Mouse (Mus musculus) forebrain, postnatal 0 days (tissue): ENCODE results near the gene Tfcp2. TPM values are rescaled to one million over a fixed set of nuclear protein-coding genes. Genes with fewer than 3 reads are reported as not detected.

Source experiments
- ATAC-seq: fragments of 200-750 bp; cut with Nextera tagmentation; 2 replicates; pipeline ENCODE4 v1.8.0; 2017; ENCODE audit warnings: mild to moderate bottlenecking, moderate library complexity
- DNase-seq: peaks from one replicate; pipeline ENCODE4 v3.0.0-alpha.2; 2015
- H3K27ac ChIP-seq: fragments of 300-500 bp; sonication (generic); 2 replicates; pipeline ENCODE4 v1.5.1; 2014; ENCODE audit warnings: low read depth, mild to moderate bottlenecking, antibody characterized with exemption, low read length, moderate library complexity, mixed read lengths
- H3K27me3 ChIP-seq: fragments of 300-500 bp; sonication (generic); 2 replicates; pipeline ENCODE4 v1.6.1; 2014; ENCODE audit warnings: mild to moderate bottlenecking, low read length, mixed read lengths; ENCODE audit not compliant: insufficient read depth
- H3K36me3 ChIP-seq: fragments of 300-500 bp; sonication (generic); 2 replicates; pipeline ENCODE4 v1.6.1; 2014; ENCODE audit warnings: mild to moderate bottlenecking, moderate library complexity; ENCODE audit not compliant: insufficient read depth
- H3K4me1 ChIP-seq: fragments of 300-500 bp; sonication (generic); 2 replicates; pipeline ENCODE4 v1.6.1; 2014; ENCODE audit warnings: antibody characterized with exemption; ENCODE audit not compliant: insufficient read depth
- H3K4me2 ChIP-seq: fragments of 300-500 bp; sonication (generic); 2 replicates; pipeline ENCODE4 v1.6.1; 2014; ENCODE audit warnings: low read depth, mild to moderate bottlenecking, moderate library complexity
- H3K4me3 ChIP-seq: fragments of 300-500 bp; sonication (generic); 2 replicates; pipeline ENCODE4 v1.5.1; 2014; ENCODE audit warnings: low read depth, low read length, mixed read lengths
- H3K9ac ChIP-seq: fragments of 300-500 bp; sonication (generic); 2 replicates; pipeline ENCODE4 v1.6.1; 2014; ENCODE audit warnings: mild to moderate bottlenecking
- H3K9me3 ChIP-seq: fragments of 300-500 bp; sonication (generic); 2 replicates; pipeline ENCODE4 v1.6.1; 2016; ENCODE audit warnings: low read length
- CTCF ChIP-seq: sonication (generic); IDR thresholded peaks from 2 replicates; pipeline ENCODE4 v1.5.1; 2016; ENCODE audit warnings: antibody characterized with exemption, control low read depth, low read depth
- WGBS: fragments of 180-500 bp; shearing (Covaris S2); extraction: QIAGEN DNeasy Blood & Tissue Kit; methylation state at CpG from one replicate; pipeline ENCODE4 v1.1.7; 2014; 5-methylcytosine and 5-hydroxymethylcytosine counted together
- polyA plus RNA-seq: library from polyadenylated mRNA; unstranded; fragments of >200 nt; fragmentation: Nextera tagmentation; extraction: Ambion mirVana; gene quantifications from 2 replicates; pipeline ENCODE4 v1.2.1, GENCODE M21; 2015
- total RNA-seq: library from RNA; depleted of rRNA; stranded (reverse); fragments of >200 nt; gene quantifications from 2 replicates; pipeline ENCODE4 v1.2.3, GENCODE M21; 2014

The Tfcp2 gene
- total and polyA plus RNA-seq, 2 experiments from 2014 or later = 29.0 to 34.5 TPM

DNA sequence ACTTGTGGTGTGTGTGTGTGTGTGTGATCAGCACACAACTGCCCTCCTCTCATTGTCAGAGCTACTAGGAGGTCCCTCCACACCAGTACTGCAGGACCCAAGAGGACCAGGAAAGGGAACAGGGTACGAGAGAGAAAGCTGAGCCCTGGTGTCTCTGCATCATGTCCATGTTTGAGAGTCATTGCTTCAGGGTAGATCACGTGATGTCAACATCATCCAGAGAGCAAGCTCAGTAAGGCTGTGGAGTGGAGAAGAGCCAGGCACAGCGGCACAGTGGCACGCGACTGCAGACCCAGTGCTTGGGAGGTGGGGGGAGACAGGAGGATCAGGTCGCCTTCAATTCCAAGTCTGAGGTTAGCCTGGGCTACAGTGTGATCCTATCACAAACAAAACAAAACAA is 24.6 kb upstream of the Tfcp2 start:
- no peak overlapping the region for H3K9ac ChIP-seq
- no peak overlapping the region for H3K27ac ChIP-seq
- ATAC-seq (no peak), DNase-seq (no peak)
- no peak for TF ChIP-seq CTCF
- H3K27me3 ChIP-seq = no peaks in the 10 kb centered on the region
- H3K9me3 ChIP-seq = no peaks in the 10 kb centered on the region
- no peak overlapping the region for H3K4me3 ChIP-seq
- peaks cover 49% of the 10 kb centered on the region for H3K36me3 ChIP-seq
- H3K4me1 ChIP-seq = 0 out of 2 replicates have a peak, but pooled peaks cover 4% of the 10 kb centered on the region
- no peak overlapping the region for H3K4me2 ChIP-seq
- WGBS = 82% methylated on average over 6 of the region's 6 CpGs

DNA sequence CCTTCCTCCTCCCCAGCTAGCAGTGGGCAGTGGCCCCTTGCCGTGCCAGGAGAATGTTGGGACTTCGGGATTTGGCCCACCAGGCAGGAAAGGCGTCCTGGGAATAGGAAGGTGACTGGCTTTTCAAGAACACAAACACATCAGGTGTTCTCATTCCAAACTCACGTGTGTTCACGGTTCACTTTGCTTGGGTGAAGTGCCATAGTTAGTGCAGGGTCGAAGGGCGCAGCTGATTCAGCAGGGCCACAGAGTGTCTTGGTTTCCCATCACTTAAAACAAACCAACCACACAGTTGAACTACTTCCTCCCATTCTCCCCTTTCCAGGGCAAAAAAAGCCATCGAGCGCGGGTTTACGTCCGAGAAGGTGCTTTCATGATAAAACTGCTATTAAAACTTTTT is 23.6 kb upstream of the Tfcp2 start:
- 0 out of 2 replicates have a peak, but pooled peaks cover 4% of the 10 kb centered on the region for H3K4me1 ChIP-seq
- H3K36me3 ChIP-seq = peaks cover 42% of the 10 kb centered on the region
- no peak for ATAC-seq
- H3K4me2 ChIP-seq = no peak overlapping the region
- no peak overlapping the region for H3K4me3 ChIP-seq
- WGBS = 86% methylated on average over 12 of the region's 12 CpGs
- DNase-seq = no peak
- H3K9me3 ChIP-seq = no peaks in the 10 kb centered on the region
- no peak overlapping the region for H3K27ac ChIP-seq
- H3K9ac ChIP-seq = no peak overlapping the region
- H3K27me3 ChIP-seq = no peaks in the 10 kb centered on the region
- TF ChIP-seq CTCF = no peak

DNA sequence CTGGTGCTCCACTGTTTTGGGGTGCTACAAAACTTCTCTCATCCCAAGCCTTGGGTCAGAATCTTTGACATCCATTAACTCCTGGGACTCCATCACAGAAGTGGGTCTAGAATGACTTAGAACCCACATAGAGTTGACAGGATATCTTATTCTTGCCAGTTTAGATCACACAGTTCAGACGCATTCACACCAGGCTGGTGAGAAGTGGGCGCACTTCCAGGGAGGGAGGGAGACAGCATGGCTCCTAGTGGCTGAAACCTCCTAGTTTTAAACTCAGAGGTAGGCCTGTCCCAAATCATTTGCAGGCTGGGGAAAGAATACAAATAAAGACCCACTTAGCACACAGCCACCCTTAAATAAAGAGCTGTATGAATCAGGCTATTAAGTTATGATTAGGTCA is 22.6 kb upstream of the Tfcp2 start:
- no peak for TF ChIP-seq CTCF
- Histone ChIP-seq H3K27ac (no peak overlapping the region), H3K9ac (no peak overlapping the region), H3K27me3 (no peaks in the 10 kb centered on the region), H3K4me2 (no peak overlapping the region), H3K4me1 (0 out of 2 replicates have a peak, but pooled peaks cover 4% of the 10 kb centered on the region), H3K36me3 (peaks cover 32% of the 10 kb centered on the region), H3K4me3 (no peak overlapping the region), H3K9me3 (no peaks in the 10 kb centered on the region)
- no peak for ATAC-seq
- 62% methylated on average over 2 of the region's 2 CpGs for WGBS
- no peak for DNase-seq

DNA sequence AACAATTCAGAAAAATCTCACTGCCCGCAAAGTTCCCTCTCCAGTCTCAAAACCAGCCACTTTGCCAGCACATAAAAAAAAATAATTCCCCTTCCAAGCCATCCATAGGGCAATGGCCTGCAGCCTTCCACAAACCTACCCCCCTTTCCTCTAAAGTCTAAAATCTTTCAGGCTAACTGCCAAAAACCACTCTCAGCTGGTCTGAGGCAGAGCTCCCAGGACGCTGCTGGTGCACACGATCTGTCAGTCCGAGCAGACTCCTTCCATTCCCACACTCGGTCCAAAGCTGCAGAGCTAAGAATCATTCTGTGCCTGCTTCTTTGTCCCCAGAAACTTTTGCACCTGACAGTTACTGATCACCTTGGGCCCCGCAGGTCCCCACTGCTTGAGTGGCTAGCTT is 22.1 kb upstream of the Tfcp2 start:
- 0 out of 2 replicates have a peak overlapping the region, but pooled peaks have one; percentile 35 for H3K27ac ChIP-seq
- 38% methylated on average over 6 of the region's 6 CpGs for WGBS
- peaks cover 29% of the 10 kb centered on the region for H3K36me3 ChIP-seq
- 0 out of 2 replicates have a peak, but pooled peaks cover 4% of the 10 kb centered on the region for H3K4me1 ChIP-seq
- no peak for TF ChIP-seq CTCF
- no peak overlapping the region for H3K9ac ChIP-seq
- peak; percentile 62; the same call in 1 of the 2 replicates for ATAC-seq
- no peak overlapping the region for H3K4me3 ChIP-seq
- no peaks in the 10 kb centered on the region for H3K9me3 ChIP-seq
- DNase-seq = no peak
- no peaks in the 10 kb centered on the region for H3K27me3 ChIP-seq
- H3K4me2 ChIP-seq = no peak overlapping the region

DNA sequence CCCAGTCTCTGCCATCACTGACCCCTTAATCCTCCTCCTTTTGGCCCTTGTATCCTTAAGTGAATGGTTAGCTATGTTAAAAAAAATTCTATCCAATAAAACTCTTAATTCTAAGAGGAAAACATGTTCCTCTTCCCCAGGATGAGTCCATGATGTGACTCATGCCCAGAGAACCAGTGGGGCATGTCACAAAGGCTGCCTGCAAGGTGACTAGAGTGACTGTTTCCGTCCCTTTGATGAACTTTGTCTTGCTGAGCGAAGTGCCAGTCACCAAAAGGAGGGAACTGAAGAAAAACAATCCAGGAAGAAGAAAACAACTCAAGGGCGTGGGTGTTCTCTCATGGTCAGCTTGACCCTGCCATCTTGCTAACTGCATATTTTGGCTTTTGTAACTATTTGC is 17.4 kb upstream of the Tfcp2 start:
- Histone ChIP-seq H3K36me3 (no peaks in the 10 kb centered on the region), H3K9ac (no peak overlapping the region), H3K4me1 (0 out of 2 replicates have a peak, but pooled peaks cover 2% of the 10 kb centered on the region), H3K27me3 (no peaks in the 10 kb centered on the region), H3K9me3 (no peaks in the 10 kb centered on the region), H3K27ac (no peak overlapping the region), H3K4me2 (no peak overlapping the region), H3K4me3 (no peak overlapping the region)
- TF ChIP-seq CTCF = no peak
- no peak for ATAC-seq
- 76% methylated on average over 3 of the region's 3 CpGs for WGBS
- no peak for DNase-seq

DNA sequence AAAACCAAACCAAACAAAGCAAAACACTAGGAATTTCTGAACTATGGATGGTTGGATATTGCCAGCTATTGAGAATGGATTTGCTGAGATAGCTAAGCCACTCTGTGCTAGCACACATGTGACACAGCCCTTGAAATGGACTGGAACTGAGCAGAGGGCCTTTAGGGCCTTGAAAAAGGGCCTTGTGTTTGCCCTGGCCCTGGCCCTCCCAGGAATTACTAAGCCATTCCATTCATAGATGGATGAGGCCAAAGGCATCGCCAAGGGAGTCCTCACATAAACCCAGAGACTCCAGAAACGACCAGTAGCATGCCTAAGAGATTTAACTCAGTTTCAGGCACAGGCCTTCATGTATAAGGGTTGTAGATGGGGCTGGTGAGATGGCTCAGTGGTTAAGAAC is 14.7 kb upstream of the Tfcp2 start:
- Histone ChIP-seq H3K4me1 (no peaks in the 10 kb centered on the region), H3K27ac (no peak overlapping the region), H3K36me3 (no peaks in the 10 kb centered on the region), H3K4me3 (no peak overlapping the region), H3K9me3 (no peaks in the 10 kb centered on the region), H3K9ac (no peak overlapping the region), H3K4me2 (no peak overlapping the region), H3K27me3 (no peaks in the 10 kb centered on the region)
- TF ChIP-seq CTCF = no peak
- WGBS = 69% methylated on average over 2 of the region's 2 CpGs
- ATAC-seq (no peak), DNase-seq (no peak)

DNA sequence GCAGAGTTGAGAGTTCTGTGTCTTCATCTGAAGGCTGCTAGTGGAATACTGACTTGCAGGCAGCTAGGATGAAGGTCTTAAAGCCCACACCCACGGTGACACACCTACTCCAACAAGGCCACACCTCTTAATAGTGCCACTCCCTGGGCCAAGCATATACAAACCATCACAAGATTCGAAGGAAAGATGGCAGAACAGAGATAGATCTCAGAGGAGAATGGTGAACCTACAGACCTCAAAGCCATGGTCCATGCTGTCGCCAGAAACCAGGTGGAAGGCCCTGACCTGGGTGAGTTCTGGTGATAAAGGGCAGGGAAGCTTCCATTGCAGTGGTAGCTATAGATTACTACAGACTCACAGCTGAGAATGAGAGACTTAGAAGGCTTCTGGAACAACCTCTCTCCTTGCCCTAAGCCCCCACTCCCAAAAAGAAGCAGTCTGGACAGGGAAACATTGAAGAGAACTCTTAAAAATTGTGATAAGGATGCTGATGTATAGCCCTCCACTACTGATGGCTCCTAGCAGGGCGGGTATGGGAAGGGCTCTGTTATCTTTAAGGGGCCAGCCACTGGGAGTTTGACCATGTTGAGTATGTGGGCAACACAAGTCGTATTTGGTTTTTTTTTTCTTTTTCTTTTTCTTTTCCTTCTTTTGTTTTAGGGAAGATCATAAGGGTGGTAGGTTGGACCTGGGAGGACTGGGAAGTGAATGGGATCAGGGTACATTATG is 6.1 kb upstream of the Tfcp2 start:
- no peak for TF ChIP-seq CTCF
- ATAC-seq = no peak
- WGBS = 76% methylated on average over 5 of the region's 5 CpGs
- Histone ChIP-seq H3K4me2 (no peak overlapping the region), H3K9me3 (no peaks in the 10 kb centered on the region), H3K4me3 (no peak overlapping the region), H3K27ac (no peak overlapping the region), H3K9ac (no peak overlapping the region), H3K27me3 (no peaks in the 10 kb centered on the region), H3K4me1 (no peaks in the 10 kb centered on the region), H3K36me3 (no peaks in the 10 kb centered on the region)
- no peak for DNase-seq
